Mouse (Mus musculus) spleen, embryonic (tissue): ENCODE measurements at regions not wholly inside any gene's neighbourhood (a gene's known extent, or its start where the extent isn't known, plus 50 kb on each side); places are given as distances from the start of the nearest gene placed in this dataset.
"Not testable (repeated sequence)": the region's sequence is repeated elsewhere in the genome, so short reads cannot be mapped to it uniquely, and the experiment has no call there.

Experiments used
- CTCF ChIA-PET: fragments of 350-600 bp; sonication (Branson Sonifier 250); formaldehyde crosslinking; loops from one replicate; lab custom pipeline; 2022; lab: Charles Lee

DNA sequence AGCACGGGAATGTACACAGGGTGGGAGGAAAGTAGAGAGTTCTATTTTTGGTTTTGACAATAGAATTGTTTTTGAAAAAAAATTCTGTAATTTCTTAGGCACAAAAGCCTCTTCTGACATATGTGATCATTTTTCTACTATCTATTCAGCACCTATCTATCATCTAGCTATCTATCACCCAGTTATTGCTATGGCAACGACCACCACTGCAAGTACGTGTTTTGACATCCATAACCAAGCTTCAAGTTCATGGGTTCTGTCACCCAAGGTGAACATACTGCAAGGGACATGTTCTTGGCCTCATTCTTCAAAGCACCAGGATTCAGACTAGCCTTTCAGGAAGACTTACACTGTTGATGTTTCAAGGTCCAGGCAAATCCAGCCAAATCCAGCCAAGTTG, 238.4 kb upstream of the Rarb start:
- CTCF ChIA-PET = no interaction called here

DNA sequence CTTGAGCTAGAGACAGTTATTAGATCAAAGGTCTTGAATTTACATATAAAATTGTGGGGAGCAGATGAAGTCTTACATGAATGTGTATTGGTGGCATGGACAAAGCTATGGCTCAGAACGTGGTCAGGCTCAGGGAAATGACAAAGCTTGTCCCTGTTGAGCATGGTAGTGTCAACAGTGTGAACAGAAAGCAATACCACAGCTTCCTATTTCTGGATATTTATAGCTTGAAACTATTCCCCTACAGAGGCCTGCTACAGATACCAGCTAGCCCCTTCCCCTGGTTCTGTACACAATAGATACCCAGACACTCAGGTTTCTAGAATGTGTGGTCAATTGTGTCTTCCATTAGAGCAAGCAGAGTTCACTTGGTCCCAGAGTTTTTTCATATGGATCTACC, 236.8 kb upstream of the Rarb start:
- CTCF ChIA-PET = no interaction called here

GRCm38 (mm10) chr14:17054381-17054780, 235.4 kb upstream of the Rarb start:
- CTCF ChIA-PET = no interaction called here

DNA sequence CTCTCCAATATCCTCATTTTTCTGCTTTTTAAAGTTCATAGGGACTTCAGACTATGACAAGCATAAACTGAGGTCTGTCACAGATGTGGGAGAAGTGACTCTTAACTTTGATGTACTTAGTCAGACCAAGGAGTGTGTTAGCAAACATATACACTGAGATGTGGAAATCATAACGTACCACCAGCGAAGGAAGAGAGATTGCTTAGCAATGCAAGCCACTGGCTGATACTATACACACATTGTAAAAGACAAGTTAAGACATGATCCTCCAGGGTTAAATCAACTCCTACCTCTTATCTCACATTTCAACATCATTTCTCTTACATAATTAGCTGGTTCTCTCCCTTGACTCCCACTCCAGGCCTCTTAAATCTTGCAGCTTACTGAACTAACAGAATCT, 227.9 kb upstream of the Rarb start:
- CTCF ChIA-PET = no interaction called here

DNA sequence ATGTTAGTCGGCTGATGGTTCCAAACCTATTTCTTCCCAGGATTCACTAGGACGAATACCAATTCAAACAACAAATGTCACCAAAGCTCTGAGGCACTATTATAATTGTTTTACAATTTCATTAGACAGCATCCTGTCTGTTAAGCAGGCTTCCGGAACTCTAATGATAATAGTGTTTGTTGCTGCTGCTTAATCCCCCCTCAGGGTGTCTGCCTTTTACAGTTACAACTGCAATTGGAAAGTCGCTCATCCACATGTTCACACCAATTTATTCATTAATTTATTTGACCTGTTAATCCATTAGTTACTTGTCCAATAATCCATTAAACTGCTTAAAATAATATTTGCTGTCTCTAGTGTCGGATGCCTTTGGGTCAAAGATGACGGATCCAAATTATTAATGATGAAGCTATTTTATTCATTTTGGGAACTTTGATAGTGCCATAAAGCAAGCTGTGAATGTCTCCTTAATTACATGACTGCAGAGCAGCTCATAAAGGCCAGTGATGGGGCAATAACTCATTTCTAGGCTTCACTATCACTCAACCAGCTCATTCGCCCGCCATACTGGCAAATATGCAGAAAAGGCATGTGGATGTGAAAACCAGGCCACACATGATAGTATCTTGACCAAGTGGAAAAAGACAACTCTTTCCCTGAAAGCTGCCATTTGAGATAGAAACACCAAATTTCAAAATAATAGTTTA, 226.6 kb upstream of the Rarb start:
- CTCF ChIA-PET = no interaction called here

DNA sequence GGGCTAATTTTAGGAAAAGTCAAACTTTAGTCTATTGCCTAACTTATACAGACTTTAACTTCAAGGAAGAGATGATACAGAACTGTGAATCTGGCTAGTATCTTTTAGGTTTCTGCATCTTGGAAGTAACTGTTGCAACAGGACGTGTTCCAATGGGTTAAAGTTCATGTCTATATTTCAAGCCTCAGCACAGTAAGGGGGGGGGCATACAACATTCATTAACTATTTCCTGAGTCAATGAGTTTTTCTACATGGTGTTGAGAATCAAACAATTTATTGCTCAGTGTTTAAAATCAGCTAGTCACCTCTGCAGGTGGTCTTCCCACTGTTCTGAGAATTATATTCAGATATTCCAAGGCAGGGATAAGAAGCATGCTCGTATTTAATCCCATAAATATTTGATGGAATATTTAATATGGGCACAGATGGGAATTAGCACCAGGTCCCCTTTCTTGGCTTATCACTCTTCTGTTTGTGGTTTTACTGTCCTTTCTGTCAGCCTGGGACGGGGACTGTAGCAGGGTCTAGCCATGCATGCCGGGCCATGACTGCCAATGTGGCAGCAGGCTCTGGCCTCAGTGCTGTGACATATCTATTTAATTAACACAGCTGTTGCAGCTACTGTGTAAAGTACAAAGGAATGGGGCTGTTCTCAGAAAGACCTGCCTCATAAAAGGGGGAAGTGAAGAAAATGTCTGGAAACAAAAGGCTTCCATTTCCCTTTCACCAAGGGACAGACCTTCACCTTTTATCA, 201.8 kb upstream of the Rarb start:
- CTCF ChIA-PET = no interaction called here

DNA sequence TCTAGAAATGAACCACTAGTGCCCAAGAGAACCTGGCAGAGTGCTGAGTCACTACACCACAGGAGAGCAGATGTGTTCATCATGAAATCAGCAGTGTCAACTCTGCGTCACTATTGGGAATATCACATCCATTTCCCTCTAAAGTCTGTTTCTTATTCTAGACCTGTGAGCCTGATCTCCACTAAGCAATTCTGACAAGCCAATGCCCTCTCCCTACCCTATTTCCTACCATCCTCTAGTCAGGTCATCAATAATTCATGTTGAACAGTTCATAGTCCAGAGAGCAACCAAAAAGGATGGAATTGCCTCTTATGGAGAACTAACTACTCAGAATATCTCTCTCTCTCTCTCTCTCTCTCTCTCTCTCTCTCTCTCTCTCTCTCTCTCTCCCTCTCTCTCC, 194.0 kb upstream of the Rarb start:
- CTCF ChIA-PET = no interaction called here

DNA sequence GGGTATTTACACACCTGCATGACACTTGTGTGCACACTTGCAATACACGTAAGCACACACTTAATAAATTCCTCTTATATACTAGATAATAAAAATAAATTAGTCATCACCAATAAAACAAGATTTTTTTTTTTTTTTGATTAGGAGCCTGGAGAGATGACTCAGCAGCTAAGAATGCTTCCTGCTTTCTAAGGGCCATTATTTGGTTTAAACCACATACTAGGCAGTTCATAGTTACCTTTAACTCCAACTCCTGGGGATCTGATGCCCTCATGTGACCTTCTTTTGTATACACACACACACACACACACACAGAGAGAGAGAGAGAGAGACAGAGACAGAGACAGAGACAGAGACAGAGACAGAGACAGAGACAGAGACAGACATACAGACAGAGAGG, 193.2 kb upstream of the Rarb start:
- CTCF ChIA-PET = no interaction called here

- CTCF ChIA-PET = no interaction called here
These were observed 186.4 kb upstream of the Rarb start for GRCm38 (mm10) chr14:17005194-17006018.

- CTCF ChIA-PET = no interaction called here
These were observed 185.8 kb upstream of the Rarb start for GRCm38 (mm10) chr14:17004714-17005113.

DNA sequence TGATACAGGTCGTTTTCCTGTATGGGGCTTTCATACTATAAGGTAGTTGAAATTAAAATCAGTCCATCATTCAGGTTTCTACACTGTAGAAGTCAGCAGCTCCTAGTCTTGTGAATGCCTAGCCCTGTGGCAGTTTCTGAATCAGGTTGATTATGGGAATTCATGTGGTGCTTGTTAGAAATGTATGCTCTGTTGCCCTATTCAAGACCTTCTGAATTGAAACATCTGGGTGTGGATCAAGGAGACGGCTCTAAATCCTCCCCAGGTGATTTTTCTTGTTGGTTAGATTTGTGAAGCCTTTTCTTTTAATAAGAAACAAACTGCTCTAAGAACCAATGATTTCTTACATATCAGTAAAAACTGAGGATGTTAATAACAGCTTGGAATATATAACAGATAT, 177.8 kb upstream of the Rarb start:
- CTCF ChIA-PET = no interaction called here

DNA sequence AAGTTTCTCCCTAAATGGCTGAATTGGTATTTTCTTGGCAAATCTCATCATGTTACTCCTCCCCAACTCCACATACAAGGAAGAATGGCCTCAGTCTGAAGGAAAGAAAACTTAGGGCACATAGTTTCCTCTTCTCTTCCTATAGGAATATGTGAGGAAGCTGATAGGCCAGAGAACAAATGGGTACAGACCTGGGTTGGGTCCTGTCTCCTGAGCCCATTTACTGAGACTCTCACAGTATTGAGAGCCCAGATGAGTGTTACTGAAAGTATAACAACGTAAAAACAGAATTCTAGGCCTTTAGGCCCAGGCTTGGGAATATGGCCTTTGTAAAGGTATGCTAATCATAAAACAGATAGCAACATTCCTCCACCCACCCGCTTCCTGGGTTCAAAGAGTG, 152.0 kb upstream of the Rarb start:
- CTCF ChIA-PET = not testable (repeated sequence)

DNA sequence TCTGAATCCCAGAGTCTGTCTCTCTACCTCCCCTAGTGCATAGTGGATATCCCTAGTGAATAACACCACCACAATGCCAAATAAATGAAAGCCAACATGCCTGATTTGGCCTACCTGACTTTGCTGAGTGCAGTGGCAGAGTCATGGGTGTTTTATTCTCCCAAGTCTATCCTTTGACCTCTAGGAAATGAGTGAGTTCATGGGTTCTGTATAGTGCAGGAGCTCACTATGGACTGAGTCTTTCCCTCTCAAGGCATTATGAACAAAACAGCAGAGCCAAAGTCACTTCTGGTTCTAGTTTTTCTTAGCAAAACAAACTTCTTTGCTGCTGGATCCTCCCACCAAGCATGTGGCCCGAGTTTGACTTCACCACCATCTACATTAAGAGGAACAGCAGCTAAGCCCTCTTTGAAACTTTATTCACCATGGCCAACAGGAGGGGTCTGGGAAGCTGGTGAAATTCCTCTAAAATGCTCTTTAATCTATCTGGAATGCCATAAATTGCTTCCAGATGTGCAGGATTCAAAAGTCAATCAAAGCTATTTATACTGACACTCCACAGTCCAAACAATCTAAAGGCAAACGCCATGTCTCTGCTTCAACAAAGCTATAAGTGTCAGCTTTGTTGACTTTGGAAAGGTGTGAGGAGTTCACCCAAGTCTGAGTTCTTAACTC, 145.9 kb upstream of the Rarb start:
- CTCF ChIA-PET = no interaction called here

- CTCF ChIA-PET = no interaction called here
These were observed 143.4 kb upstream of the Rarb start for GRCm38 (mm10) chr14:16962216-16962826.

- CTCF ChIA-PET = no interaction called here
These were observed 138.8 kb upstream of the Rarb start for GRCm38 (mm10) chr14:16957802-16958201.

- CTCF ChIA-PET = no interaction called here
These were observed 135.8 kb upstream of the Rarb start for GRCm38 (mm10) chr14:16954511-16955443.

DNA sequence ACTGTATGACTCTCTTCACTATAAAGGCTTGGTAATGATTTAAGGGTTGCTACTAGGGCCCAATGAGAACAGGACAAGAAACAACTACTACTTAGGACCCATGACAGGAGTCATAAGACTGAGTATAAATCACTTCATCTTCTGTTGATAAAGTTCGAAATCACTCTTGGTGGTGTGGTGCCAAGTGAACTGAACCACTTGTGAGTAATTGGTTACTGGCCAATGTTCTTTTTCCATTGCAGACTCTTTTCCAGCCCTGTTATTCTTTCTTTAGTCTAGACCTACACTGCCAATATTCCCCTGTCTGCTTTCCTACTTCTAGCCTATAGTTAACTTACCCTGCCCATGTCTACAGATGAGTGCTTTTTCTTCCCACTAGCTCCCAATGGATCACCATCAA, 129.8 kb upstream of the Rarb start:
- CTCF ChIA-PET = no interaction called here

DNA sequence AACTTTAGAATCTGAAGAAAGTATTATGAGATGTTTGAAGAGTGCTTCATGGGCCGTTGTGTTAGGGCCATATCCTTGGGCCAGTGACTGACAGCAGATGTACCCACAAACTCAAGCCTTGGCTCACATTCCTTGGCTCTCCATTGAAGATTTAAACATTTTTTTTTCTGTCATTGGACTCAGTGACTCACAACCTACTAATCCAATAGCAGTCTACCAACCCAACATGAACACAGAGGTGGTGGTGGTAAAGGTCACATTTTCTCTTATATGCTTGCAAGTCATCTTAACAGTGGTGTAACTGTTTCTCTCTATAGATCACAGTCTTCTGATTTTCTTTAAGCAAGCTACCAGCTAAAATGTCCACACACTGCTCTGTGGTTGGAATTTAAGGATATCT, 125.5 kb upstream of the Rarb start:
- CTCF ChIA-PET = no interaction called here

DNA sequence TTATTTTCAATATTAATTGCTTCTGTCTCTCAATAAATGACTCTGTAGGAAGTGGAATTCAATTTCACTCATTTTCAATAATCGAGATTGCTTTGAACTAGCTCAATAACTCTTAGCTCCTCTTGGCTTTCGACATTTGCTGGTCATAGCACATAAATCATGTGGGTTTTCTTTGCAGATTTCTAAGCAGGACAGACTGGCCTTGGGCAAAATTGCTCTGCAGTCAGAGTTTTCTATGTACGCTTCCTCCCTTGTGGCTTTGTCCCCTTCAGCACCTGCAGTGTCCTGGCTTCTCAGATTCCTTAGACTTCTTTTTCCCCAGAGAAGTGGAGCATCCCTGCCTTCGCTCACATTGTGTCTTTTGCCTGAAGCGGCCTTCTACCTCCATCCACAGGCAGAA, 124.6 kb upstream of the Rarb start:
- CTCF ChIA-PET = no interaction called here

DNA sequence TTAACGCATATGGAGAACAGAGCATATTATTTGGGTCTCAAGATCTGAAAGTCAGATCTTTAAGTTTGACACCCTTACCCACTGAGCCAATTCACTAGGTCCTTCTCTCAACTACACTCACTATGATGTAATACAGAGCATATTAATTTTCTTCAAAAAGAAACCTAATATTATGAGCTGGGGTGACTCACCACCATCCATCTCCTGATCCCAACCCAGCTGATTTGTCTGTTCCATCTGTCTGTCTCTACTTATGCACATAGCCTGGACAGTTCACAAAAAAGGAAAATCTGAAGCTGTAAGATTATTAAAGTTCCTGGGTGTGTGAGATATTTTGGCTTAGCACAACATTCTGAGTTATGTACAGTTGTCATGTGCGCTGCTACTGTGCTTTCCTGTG, 108.2 kb upstream of the Rarb start:
- CTCF ChIA-PET = no interaction called here
